Mouse (Mus musculus) kidney, adult 18-20 months (tissue): ENCODE measurements around the gene Bmp2k.
"Not testable (repeated sequence)": the region's sequence is repeated elsewhere in the genome, so short reads cannot be mapped to it uniquely, and the experiment has no call there.

ENCODE experiments used
- DNase-seq: peaks from one replicate; pipeline ENCODE4 v3.0.0; 2021

The Bmp2k gene

DNA sequence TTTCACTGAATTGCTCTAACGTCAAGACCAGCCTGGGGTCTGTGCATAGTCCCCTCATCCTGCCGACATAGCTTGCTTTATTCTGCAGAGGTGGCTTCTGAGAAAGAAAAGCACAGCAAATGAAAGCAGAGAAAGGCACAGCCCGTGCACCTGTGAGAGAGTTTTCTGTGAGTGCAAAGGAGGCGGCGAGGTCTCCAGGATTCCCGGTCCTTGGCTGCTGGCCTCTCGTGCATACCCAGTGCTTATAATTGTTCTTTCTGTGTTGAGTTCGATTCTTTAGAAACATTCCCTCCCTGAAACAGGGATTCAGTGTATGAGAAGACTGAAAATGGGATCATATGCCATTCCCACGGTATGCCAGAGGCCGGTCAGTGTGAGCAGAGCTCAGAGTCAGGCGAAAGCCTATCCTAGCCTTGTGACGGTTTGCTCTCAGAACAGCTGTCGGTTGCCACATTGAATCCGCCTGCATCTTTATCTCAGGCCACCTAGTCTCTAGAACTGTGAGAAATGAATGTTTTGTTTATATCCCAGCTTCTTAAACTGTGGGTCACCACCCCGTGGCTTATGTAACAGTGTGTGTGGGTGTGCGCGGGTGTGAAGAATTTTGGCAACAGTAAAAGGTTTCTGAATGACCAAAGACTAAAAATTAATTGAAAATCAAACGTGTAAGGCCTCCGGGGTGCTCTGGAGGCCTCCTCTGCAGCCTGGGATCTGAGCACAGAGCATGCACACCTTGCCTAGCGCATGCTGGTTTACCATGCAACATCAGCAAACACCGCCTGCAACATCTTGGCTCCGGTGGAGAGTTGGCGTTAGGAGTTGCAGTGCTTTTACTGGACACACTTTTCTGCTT is 6.9 kb downstream of the Bmp2k start:
- DNase-seq = peak; percentile 38

DNA sequence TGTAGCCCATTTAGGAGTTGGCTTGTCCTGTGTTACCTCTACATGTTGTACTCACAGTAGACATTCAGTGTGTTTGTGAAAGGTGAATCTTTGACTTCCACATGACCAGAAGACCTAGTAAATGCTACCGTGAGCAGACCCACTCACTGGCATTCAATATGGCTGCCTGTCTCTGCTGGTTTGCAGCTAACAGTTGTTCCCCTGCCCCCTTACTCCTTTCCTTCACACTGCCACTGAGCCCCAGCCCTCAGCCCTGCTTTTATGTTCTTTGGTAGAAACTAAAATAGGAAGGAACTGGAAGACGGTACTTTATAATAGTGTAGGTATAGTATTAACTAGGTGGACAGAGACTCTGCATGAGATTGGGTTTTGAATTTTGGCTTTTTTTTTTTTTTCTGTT is 8.4 kb downstream of the Bmp2k start:
- DNase-seq = no peak

DNA sequence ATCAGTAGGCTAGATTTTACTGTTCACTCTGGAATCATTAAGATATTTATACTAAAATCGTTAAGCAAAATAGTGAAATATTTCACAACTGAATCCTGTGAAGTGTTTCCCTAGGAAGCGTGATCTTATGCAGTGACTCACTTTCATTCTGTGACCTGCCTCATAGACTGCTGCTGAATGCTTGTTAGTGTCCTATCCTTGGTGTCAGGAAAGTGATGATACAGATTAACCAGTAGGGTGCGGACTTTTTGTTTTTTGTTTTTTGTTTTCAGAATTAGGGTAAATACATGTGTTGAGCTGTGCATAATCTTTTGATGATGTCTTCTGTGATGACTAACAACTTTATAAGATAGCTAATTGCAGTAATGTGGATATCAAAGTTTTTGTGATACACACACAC is 9.4 kb downstream of the Bmp2k start:
- no peak for DNase-seq

DNA sequence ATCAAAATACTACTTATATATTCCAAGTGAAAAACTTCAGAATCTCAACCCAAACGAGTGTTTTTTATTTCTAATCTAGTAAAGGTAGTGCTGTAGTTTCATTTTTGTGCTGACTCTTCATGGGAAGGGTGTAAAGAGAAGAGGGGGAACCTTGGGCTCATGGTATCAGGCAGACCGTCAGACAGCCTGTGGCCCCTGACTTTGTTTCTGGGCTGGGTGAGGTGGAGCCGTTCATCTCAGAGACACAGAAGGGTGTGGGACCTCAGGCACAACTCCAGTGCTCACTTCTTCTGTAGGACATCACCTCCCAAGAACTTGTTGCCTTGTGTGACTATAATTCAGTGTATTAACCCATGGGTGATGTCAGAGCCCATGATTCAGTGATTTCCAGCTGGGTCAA is 10.0 kb downstream of the Bmp2k start:
- no peak for DNase-seq

DNA sequence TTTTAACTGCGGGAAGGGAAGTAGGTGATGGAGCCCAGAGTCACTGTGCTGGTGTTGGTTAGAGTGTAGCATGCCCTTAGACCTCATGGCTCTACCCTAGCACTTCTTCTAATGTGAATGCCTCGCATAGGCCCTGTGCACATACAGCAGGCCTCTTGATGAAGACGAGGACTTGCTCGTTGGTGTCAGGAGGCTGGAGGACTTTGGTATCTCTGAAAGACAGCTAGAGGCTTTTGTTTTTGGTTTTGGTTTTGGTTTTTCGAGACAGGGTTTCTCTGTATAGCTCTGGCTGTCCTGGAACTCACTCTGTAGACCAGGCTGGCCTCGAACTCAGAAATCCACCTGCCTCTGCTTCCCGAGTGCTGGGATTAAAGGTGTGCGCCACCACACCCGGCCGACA is 11.7 kb downstream of the Bmp2k start:
- not testable (repeated sequence) for DNase-seq

DNA sequence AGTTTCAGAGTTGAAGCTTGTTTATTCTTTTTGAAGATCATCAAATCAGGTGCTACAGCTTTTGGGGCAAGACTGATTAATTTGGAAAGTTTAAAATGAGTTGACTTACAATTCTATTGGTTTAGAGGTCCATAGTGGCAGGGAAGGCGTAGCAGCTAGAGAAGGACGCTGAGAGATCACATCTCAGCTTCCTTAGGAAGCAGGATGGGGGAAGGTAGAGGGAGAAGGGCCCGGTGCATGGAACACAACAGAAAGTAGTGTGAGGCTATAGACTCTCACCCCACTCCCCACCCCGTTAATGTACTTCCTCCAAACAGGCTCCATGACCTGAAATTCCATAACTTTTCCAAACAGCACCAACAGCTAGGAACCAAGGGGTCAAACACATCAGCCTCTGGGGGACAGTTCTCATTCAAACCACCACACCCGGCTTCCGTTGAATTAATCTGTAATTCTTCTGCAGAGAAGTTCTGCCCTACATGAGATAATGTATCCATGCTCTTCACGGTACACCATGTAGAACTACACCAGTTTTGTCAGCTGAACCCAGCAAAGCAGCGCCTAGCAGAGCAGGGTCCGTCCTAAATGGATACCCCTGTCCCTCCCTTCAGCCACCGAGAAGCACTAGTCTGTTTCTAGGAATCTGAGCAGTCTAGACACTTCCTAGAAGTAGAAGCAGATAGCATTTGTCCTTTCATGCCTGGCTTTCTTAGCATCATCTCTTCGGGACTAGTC is 12.3 kb downstream of the Bmp2k start:
- no peak for DNase-seq

DNA sequence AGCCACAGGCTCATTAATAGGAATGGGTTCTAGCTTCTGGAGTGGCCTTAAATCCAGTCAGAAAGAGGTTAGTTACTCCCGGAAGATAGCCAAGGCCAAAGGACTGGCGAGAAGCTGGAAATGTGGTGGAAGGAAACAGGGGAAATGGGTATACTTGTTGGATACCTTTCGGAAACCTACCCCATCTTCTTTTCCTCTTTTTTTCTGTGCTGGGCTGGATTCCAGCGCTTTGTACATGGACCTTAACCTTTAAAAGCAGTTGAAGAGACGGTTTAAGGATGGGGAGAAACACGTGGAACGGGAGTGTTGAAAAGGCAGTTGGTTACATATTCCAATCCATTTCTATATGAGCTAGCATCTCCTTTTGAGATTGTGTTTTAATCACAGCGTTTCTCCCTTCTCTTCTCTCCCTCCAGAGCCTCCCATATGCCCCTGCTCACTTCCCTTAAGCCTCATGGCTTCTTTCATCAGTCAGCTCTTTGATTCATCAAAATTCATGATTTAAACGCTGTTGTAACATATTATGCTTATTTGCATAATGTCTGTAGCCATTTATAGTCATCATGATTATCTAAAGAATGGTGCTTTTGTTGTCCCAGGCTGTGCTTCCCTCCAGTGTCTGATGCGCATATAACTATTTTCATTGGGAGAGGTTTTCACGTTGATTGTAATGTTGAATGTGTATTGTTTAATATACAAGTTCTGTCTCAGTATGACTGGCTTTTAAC is 18.5 kb downstream of the Bmp2k start:
- DNase-seq = peak; percentile 42

DNA sequence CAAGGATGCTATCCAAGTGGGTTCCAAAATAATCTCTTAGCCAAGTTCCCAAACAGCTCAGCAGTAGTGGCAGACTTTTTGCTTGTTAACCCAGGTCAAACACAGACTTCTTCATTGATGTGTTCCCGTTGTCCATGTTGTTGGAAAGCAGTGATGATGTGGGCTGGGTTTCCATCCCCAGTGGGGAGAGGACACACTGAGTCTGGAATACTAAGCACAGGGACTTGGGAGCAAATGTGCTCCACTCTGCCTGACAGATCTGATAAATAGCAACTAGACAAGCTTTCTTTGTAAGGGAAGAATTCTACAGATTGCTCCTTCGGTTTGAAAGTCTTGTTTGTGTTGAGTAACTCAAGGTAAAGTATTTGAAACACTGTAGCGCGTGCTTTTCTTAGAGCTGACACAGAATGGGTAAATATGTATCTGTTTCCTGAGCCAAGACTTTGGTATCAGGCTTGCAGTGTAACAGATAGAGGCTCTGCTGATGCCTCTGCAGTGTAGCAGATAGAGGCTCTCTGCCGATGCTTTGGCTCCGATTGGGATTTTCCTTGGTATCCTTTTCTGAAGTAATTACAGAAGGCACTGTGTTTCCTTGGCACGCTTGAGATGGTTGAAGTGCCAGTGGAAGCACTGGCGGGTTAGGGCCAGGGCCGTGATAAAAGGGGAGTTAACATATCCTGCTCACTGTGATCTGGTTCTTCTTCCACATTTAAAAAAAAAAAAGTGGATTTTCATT is 19.5 kb downstream of the Bmp2k start:
- no peak for DNase-seq

DNA sequence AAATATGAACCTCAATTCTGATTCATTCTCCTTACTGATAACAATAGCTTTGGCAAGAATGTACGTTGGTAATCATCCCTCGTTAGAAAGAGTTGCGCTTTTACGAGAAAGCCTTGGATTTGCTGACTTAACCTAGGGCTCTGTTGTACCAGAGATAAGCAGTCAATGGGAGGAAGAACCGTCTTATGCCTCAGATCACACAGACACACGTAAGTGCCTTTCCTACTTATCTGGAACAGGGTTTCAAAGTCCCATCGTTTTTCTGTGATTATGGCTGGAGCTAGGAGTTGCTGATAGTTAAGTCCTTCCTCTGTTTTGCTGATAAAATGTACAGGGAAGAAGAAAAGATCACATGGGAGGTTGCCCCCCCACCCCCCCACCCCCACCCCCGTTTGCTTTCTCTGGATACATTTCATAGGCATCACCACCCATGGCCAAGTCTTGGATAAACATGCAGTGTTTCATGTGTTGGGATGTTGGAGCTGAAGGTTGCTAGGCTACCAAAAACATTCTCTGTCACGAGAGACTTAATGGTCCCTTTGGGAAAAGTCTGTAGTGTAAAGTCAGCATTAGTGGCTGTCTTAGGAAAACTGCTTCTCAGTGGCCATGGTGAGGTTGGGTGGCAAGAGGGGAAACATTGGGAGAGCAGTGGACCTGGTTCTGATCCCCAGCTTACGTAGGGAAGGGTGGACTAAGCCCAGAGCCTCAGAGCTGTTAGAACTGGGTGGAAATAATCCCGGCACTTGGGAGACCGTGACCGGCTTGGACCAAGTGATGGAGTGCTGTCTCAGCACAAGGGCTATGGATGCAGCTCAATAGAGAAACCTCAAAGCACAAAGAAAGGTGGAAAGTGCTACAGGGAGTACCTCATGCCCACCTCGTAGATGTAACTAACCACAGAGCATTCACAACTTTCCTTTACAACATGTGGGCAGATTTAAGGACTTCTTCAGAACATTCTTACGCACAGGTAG is 25.1 kb downstream of the Bmp2k start:
- no peak for DNase-seq

DNA sequence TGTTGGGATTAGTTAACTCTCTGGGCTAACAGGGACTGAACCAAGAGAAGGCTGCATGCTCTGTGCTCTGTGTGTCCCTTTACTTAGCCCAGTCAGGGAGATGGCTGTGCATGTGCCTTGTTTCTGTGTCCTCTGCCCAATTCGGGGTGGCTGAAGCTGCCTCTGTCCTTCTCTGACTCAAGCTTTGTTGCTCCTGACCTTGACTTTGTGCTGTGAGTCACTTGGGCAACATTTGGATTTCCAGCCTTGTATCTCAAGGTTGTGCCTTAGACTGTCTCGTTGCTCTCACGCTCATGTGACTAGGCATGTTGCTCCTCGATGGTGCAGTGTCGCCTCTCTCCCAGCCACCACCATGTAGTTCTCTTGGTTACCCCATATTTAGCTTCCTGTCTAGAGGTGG is 27.3 kb downstream of the Bmp2k start:
- no peak for DNase-seq

DNA sequence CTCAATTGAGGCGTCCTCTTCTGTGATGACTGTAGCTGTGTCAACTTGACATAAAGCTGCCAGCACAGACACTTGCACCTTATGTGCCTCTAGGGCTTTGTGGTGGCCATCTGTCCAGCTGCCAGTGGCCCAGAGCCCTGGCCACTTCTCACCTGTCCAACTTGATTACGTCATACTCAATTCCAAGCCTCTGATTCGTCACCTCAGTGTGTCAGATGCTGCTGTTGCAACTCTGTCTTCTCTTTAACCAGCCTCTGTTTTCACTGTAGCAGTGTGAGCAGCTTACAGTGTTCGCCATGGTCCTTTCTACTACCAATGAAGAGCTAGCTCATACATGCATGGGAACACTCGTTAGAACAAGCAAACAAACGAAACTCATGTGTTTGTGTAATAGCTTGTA is 28.2 kb downstream of the Bmp2k start:
- no peak for DNase-seq

DNA sequence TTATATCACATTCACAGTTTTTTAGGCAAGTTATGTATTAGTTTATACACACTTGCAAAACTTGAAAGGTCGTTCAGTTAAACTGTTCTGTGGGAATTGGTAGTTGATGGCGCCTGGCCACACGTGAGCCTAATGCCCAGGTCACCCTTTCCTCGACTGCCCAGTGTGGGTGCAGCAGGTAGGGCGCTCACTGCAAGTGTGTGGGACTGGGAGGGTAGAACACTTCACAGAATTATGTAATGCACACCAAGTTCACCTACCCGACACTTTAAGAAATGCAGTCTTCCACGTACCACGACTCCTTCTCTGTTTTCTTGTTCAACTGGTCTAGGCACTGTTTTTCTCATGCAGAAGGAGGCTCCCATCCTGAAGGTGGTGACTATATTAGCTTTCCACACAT is 30.5 kb downstream of the Bmp2k start:
- DNase-seq = no peak

DNA sequence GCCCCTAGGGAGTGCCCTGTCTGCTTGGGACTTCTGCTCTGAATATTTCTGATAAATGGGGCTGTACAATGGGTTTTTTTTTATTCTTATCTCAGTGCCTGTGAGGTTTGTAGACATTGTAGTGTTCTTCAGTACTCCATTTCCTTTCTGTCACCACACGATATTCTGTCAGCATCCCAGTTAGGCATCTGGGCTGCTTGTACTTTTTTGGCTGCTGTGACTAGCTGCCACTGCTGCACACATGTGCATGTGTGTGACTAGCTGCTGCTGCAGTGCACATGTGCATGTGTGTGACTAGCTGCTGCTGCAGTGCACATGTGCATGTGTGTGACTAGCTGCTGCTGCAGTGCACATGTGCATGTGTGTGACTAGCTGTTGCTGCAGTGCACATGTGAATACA is 31.4 kb downstream of the Bmp2k start:
- not testable (repeated sequence) for DNase-seq

DNA sequence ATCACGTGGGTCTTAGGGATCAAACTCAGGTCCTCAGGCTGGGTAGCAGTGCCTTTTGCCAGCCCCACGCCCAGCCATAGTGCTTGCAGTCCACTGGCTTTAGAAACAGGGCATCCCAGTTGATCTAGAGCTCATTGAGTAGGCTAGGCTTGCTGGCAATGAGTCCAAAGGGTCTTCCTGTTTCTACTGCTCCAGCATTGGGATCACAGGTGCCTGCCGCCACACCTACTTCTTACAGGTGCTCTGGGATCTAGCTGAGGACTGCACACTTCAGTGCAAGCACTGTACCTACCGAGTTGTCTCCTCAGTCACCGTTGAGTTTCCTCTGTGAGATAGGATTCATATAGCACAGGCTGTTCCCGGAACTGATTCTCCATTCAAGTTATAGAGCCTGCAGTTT is 34.3 kb downstream of the Bmp2k start:
- no peak for DNase-seq

DNA sequence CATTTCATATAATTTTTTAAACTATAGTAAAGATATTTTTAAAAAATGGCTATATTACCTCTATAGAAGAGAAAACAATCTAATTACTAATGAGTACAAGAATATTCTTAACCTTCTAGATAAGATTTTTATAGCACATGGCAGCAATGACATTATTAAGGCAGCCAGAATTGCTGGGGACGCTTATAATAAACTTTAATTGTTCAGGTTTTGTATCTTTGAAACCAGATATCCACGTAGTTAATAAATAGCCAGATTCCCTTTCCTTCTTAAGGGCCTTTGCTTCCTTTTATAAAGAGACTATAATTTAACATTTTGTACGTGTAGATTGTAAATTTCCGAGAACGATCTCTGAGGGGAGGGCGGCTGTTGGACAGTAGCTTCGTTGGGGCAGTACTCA is 47.8 kb downstream of the Bmp2k start:
- DNase-seq = no peak

DNA sequence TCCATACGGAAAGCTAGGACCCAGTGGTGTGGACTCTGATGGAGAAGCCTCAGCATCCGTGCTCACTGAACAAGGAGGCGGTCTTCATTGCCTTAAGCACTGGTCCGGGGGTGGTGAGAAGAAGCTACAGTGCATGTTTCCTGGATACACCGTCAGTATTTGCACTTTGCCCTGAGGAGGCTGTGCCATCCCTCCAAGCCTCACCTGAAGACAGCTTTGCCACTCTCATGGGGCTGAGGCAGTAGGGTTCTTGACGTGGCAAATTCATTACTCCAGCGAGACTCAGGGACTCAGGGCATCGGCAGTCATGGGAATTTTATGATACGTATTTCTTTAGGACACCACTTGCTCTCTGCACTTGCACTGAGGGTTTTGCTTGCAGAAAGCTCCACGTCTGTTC is 49.2 kb downstream of the Bmp2k start:
- no peak for DNase-seq

DNA sequence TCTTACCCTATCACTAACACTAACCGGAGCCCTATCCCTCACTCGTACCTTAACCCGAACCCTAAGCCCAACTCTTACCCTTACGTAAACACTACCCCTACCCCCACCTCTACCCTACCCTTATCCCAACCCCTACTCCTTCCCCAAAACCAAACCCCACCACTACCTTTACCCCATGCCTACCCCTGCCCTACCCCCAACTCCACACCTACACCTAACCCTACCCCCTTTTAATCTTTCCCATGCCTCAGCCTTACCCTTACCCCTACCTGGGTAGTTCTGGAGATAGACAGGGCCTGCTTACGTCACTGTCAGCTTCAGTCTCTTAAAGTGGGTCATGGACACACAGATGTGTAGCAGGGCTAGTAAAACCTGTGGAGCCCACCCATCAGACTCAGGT is 51.4 kb downstream of the Bmp2k start:
- no peak for DNase-seq

DNA sequence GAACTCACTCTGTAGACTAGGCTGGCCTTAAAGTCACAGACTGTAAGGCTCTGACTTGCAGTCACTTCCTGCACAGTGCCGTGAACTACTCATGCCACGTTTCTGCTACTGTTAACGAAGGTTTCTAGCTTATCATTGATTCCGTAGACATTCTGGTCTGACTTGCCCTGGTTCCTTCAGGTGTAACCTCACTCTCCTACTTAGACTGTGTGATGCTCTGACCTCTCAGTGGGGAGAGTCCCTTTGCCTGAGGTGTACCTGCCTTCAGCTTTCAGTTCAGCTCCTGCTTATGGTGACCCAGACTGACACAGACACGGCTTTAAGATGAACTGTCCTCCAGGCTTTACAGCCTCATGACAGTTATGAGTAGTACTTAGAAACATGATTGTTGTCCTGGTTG is 56.7 kb downstream of the Bmp2k start:
- DNase-seq = no peak

DNA sequence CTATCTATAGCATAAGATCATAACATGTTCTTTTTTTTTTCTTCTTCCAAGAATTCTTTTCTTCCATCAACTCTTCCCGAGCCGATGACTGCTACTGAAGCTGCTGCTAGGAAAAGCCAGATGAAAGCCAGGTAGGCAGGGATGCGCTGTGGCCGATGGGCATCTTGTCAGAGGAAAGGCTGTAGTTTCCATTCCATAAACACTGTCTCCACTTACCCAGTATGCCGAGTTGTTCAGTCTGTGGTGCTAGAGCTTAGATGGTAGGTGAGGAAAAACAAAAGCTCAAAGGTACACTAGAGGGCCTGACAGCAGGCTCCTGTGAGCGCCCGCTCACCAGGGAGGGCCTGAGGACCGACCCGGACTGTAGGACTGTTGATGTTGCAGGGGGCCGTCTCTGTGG is 57.3 kb downstream of the Bmp2k start:
- no peak for DNase-seq

DNA sequence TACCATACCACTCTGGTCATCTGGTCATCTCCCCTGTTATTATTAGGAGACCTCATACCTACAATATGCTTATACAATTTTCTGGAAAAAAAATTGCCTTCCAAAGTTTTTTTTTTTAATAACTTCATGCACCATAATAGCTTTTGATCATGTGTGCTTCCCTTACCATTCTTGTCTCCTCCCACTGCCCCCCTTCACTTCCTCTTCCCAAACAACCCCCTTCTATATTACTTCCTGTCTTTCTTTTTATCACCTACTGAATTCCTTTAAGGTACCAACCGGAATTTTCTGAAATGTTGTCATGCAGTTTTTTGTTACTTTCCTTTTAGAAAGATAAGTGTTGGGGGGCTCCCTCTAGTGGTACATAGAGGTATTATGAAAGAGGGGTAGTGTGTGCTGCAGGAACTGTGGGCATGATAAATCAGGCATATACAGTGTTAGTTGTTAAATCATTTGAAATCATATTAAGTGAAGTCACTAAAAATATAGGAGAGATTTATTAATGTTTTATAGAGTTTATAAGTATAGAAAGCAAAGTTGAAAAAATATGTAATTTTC is 58.1 kb downstream of the Bmp2k start:
- no peak for DNase-seq

DNA sequence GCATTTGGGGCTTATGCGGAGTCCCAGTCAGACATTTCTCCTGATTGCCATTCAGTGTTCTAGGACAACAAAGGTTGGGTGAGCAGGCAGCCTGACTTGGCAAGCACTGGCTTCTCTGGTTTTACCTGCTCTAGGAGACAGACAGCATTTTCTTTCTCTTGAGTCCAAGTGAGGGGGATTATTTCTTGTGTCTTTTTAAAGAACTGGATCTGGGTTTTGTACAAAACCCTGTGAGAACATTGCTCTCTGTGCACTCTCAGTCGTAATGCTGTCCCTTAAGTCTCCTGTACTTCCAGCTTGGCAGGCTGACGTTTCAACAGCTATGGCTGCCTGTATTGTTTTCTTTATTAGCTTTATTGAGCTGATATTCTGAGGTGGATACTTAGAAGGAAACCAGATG is 58.9 kb downstream of the Bmp2k start:
- no peak for DNase-seq
